Mouse (Mus musculus) forelimb bud, embryonic 11.5 days (tissue): ENCODE data around the gene Pcnx2.

Source experiments
- DNase-seq: peaks from one replicate; pipeline ENCODE4 v3.0.0-alpha.2; 2012; ENCODE audit warnings: low read depth, low spot score

Pcnx2 gene

DNA sequence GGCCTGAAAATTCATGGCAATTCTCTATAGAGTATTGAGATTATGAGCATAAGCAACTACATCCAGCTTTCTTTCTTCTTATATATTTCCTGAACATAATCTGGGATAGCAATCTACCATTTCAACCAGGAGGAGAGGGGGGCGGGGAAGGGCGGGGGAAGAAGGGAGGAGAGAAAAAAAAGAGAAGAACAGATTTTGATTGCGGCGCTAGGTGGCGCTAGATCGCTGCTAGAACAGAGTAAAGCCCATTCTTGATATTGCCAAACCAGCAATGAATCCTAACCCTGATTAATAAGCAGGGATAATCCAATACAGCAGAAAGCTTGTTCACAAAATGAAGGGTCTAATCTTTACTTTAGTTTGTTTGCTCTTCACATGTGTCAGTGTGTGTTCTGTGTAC lies 782 bp upstream of the Pcnx2 start:
- DNase-seq: peak; percentile 73

DNA sequence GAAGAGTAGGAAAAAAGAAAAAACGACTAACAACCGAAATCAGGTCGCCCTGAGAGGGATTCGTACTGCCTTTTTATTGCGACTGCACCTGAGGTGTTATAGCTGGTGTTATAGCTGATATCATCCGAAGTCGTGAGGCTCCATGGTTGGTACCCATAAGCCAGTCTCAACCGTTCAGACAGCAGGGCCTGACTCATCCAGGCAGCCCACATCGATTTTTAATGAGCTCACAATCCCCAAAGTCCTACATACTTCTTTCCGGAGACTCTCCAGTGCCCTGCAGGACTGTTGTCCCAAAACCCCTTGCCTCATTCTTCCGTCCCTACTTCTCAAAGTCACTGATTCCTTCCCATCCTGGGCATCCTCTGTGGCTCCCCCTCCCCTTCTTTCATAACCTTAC lies 729 bp downstream of the Pcnx2 start:
- DNase-seq: no peak

- DNase-seq: no peak
These were observed 8.2 kb downstream of the Pcnx2 start for GRCm38 (mm10) chr8:125889920-125890319.

GRCm38 (mm10) chr8:125887549-125887948 lies 10.6 kb downstream of the Pcnx2 start:
- no peak for DNase-seq

GRCm38 (mm10) chr8:125880447-125880846 lies 17.7 kb downstream of the Pcnx2 start:
- no peak for DNase-seq

DNA sequence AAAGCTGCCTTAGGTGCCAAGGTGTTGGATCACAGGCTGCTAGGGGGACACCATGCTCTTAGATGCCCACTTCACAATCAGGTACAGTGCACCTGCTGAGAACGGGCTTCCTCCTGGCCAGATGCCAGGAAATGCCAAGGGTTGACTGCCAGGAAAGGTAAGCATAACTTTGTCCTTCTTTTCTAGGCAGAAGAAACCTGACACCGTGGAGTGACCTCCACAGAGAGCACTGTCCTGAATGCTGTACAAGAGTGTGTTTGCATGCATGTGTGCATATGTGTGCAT lies 24.9 kb downstream of the Pcnx2 start:
- no peak for DNase-seq

GRCm38 (mm10) chr8:125872501-125873249 lies 25.4 kb downstream of the Pcnx2 start:
- DNase-seq: no peak

GRCm38 (mm10) chr8:125870821-125871321 lies 27.2 kb downstream of the Pcnx2 start:
- DNase-seq: peak; percentile 81

GRCm38 (mm10) chr8:125870179-125870702 lies 27.9 kb downstream of the Pcnx2 start:
- no peak for DNase-seq

- DNase-seq: no peak
These were observed 28.4 kb downstream of the Pcnx2 start for GRCm38 (mm10) chr8:125869739-125870138.

GRCm38 (mm10) chr8:125868552-125868951 lies 29.6 kb downstream of the Pcnx2 start:
- no peak for DNase-seq

GRCm38 (mm10) chr8:125866125-125866524 lies 32.0 kb downstream of the Pcnx2 start:
- no peak for DNase-seq

GRCm38 (mm10) chr8:125857251-125857650 lies 40.9 kb downstream of the Pcnx2 start:
- no peak for DNase-seq

- DNase-seq: no peak
These were observed 42.0 kb downstream of the Pcnx2 start for GRCm38 (mm10) chr8:125856160-125856559.

DNA sequence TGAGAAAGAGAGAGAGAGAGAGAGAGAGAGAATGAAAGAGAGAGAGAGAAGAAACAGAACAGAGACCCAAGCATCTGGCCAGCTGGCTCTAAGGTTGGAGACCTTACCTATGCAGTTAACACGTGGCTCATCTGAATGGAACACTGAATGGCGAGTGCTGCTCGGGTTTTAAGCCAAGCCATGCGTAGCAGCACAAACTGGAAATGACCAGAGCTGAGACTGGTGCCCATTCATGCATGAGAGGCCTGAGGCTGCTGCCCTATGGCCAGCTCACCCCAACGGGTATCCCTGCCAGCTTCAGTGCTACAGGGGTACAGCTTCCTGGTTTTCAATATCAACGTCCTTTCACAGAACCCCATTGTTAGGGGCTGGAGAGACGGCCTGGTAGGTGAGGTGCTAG lies 43.7 kb downstream of the Pcnx2 start:
- no peak for DNase-seq

DNA sequence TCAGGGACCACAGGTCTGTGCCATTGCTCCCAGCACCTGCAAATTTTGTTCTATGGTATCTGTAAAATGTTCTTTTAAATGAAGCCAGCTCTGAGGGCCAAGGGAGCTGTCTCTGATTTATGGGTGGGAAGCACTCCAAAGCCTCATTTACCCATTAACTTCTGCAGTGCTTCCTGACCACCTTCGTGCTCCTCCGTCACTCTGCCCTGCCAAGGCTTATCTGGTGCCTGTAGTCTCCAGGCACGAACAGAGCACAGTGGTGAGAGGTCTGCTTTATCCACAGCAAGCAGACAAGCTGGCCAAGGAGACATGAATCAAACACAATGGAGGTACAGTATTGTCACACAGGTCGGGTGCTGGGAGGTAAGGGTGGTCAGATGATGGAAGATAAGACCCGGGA lies 44.8 kb downstream of the Pcnx2 start:
- no peak for DNase-seq

DNA sequence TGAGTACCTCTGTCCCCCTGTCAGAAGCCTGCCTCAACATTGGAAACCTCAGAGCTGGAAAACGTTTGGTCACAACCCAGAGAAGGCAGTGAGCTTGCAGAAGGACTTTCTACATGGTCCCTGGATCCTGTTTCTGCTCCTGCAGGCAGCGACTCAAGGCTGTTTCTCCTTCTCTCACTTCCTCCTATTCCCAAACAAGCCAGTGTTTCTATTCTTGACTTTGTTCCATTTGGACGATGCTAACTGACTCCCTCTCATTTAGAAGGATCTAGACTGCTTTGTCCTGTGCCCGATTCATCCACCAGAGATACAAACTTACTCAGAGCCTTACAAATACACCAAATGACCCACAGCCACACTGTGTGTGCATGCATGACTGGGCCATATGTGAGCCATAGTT lies 48.9 kb downstream of the Pcnx2 start:
- DNase-seq: no peak

GRCm38 (mm10) chr8:125847842-125848241 lies 50.3 kb downstream of the Pcnx2 start:
- peak; percentile 67 for DNase-seq

DNA sequence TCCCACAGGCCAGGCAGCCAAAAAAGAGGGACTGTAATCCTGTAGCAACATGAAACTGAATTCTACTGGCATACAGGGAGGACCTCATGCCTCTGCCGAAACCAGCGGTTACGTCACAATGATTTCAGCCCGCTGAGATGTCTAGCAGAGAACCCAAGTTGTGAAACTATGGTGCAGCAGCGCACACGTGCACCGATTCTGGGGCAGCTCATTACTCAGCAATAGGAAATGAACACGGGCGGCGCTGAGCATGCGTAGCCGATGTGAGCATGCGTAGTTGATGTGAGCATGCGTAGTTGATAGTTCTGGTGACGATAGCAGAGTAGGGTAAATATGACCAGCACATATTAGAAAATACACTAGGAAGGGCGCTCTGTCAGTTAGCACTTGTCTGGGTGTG lies 52.8 kb downstream of the Pcnx2 start:
- DNase-seq: no peak

- DNase-seq: no peak
These were observed 54.8 kb downstream of the Pcnx2 start for GRCm38 (mm10) chr8:125843122-125843836.

DNA sequence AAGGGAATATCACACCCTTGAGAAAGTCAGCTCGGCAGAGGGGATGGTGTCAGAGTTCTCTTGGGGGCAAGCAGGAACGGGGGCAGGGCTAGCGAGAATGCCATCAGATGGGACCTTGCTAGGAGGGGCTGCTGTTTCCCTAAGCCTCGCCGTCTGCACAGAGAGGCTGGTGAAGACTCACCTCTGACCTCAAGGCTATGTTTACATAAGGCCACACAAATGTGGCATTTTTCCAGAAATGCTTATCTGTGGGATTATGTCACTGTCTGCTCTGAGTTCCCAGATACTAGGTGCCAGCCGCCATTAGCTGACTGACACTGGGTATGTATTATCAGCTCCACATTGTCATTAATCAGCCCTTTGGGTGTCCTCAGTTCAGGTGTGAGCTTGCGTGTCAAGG lies 56.0 kb downstream of the Pcnx2 start:
- no peak for DNase-seq

DNA sequence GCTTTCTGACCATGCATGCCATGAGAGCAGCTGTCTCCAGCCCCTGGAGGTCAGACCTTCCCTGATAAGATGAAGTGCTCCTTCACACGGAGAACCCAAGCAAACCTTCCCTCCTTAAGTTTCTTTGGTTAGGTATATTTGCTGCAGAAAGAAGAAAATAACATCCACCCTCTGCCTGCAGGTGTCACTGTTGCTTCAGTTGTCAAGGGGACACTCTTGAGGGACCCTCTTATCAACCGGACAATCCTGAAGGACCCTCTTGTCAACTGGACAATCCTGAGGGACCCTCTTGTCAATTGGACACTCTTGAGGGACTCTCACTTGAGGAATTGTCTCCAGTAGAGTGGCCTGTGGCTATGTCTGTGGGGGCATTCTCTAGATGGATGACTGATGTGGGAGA lies 73.4 kb downstream of the Pcnx2 start:
- DNase-seq: no peak

DNA sequence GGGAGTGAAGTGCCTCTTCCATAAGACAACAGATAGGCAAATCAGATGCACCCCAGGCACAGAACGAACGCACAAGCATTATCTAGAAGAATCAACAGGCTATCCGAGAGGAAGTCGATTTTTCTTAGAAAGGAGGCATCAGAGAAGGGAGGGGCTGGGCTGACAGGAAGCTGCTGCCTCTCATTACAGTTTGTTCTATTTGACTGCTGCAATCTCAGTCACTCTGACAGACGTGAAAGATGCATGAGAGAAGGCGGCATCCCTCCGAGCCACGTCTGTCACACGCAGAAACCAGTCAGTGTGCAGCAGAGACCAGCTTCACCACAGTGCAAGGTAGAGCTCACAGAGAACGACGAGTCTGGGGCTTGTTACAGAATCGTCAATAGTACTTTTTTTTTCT lies 74.4 kb downstream of the Pcnx2 start:
- no peak for DNase-seq
